Mouse (Mus musculus) testis, postnatal 10 days (tissue): ENCODE data around the gene Sgo2a.
"Not testable (repeated sequence)": the region's sequence is repeated elsewhere in the genome, so short reads cannot be mapped to it uniquely, and the experiment has no call there.

ENCODE experiments used
- DNase-seq: peaks from one replicate; pipeline ENCODE4 v3.0.0; 2021; ENCODE audit warnings: low spot score

Sgo2a gene

GRCm38 (mm10) chr1:58031160-58031769 lies 35.5 kb downstream of the Sgo2a start:
- DNase-seq = peak; percentile 71

- not testable (repeated sequence) for DNase-seq
Observed at GRCm38 (mm10) chr1:58037306-58037705, 41.5 kb downstream of the Sgo2a start.

GRCm38 (mm10) chr1:58045076-58045475 lies 49.3 kb downstream of the Sgo2a start:
- no peak for DNase-seq

- no peak for DNase-seq
Observed at GRCm38 (mm10) chr1:58045546-58045945, 49.8 kb downstream of the Sgo2a start.

GRCm38 (mm10) chr1:58046721-58047290 lies 51.0 kb downstream of the Sgo2a start:
- no peak for DNase-seq

GRCm38 (mm10) chr1:58049126-58049525 lies 53.4 kb downstream of the Sgo2a start:
- DNase-seq = no peak

- no peak for DNase-seq
Observed at GRCm38 (mm10) chr1:58055598-58055997, 59.8 kb downstream of the Sgo2a start.

DNA sequence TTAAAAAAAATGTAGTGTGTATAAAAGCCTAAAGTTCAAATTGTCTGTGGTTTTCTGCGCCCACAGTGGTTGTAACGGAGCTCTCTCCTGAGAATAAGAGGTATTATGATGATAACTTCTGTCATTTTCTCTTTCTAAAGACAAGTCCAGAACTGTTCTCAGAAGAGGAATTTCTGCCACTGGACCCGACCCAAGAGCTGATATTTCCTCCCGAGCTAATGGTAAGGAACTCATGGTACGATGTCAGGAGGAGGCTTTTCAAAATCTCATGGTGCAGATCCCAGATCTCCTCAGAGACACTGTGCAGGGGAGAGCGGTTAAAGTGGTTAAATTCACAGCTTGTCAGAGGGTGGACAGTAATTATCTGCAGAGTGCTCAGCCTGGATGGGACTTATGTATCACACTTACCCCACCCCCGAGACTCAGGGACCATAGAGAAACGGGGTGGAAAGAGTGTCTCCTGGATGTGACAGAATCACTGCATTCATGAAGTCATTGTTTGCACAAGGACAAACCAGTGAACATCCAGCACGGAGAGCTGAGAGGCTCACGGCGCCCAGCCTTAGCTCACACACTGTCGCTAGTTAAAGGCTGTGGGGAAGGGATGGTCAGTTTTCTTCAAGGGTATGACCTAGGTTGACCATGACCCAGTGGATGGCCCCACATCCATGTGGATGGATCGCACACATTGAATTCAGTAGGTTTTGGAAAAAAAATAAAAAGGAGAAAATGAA lies 60.5 kb downstream of the Sgo2a start:
- no peak for DNase-seq

GRCm38 (mm10) chr1:58056939-58057338 lies 61.2 kb downstream of the Sgo2a start:
- DNase-seq = no peak

DNA sequence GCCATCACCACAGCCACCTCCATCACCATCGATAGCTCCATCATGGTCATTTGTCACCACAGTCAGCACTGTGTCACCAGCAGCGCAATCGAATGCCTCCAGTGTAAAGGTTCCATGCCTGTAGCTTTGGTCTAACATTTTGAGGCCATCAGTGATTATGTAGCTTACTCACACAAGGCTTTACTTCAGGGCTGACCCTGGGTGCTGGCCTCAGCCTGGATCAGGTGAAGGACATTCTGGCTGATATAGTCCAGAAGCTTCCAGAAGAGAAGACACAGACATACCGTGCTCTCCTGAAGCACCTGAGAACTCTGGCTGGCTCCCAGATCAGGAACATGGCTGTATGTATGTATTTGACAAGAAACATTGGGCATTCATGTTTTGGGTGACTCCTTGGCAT lies 63.1 kb downstream of the Sgo2a start:
- DNase-seq = no peak

- no peak for DNase-seq
Observed at GRCm38 (mm10) chr1:58062131-58062530, 66.4 kb downstream of the Sgo2a start.

GRCm38 (mm10) chr1:58065151-58065550 lies 69.4 kb downstream of the Sgo2a start:
- DNase-seq = no peak

DNA sequence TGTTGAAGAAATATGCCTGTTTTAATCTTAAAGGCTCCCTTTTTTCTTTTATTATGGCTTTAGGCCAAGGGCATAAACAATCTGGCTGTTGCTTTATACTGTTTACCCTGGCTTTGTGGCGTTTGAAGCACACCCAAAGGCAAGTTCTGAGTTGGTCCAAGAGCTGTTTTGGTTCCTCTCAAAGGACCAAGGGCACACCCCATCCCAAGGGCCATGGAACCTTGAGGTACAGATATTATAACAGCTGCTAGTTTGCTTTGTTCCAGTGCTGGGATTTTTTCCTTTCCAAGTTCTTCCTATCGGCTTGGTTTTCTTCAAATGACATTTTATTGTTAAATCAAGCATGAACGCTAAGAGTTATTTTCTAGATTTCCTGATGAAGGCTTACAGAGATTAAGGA lies 69.8 kb downstream of the Sgo2a start:
- DNase-seq = no peak

GRCm38 (mm10) chr1:58069181-58069580 lies 73.4 kb downstream of the Sgo2a start:
- no peak for DNase-seq

DNA sequence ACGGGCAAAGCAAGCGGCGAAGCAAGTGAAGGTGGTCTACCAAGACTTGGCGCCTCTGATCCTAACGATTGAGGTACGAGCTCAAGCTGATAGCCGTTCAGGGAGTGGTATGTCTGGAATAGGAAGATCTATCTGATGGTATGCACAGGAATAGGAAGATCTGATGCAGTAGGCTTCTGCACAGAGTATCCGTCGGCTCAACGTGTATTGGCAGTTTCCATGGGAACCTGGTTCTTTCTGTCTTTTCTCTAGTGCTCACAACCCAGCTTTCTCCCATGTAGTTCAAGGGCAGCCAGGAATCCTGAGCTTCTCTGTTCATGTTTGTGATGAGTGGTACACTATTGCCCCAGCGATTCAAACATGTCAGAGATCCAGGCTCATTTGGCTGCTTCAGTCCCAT lies 74.3 kb downstream of the Sgo2a start:
- DNase-seq = no peak

GRCm38 (mm10) chr1:58071006-58071405 lies 75.2 kb downstream of the Sgo2a start:
- DNase-seq = no peak

- no peak for DNase-seq
Observed at GRCm38 (mm10) chr1:58071509-58071908, 75.7 kb downstream of the Sgo2a start.

- no peak for DNase-seq
Observed at GRCm38 (mm10) chr1:58072416-58072815, 76.6 kb downstream of the Sgo2a start.

GRCm38 (mm10) chr1:58072991-58073730 lies 77.4 kb downstream of the Sgo2a start:
- DNase-seq = no peak

GRCm38 (mm10) chr1:58074266-58074665 lies 78.5 kb downstream of the Sgo2a start:
- DNase-seq = no peak
